Mouse (Mus musculus) heart, embryonic 10.5 days (tissue): ENCODE data around the gene Olfr531. TPM values are rescaled to one million over a fixed set of nuclear protein-coding genes. Genes with fewer than 3 reads are reported as not detected.

Source experiments
- DNase-seq: peaks from one replicate; pipeline ENCODE4 v3.0.0-alpha.2; 2017; ENCODE audit warnings: low spot score
- H3K27ac ChIP-seq: fragments of 300-500 bp; sonication (generic); 2 replicates; pipeline ENCODE4 v1.5.1; 2016; ENCODE audit warnings: mild to moderate bottlenecking
- H3K27me3 ChIP-seq: fragments of 300-500 bp; sonication (generic); 2 replicates; pipeline ENCODE4 v1.6.1; 2016; ENCODE audit warnings: mild to moderate bottlenecking; ENCODE audit not compliant: poor library complexity, insufficient read depth, severe bottlenecking
- H3K36me3 ChIP-seq: fragments of 300-500 bp; sonication (generic); 2 replicates; pipeline ENCODE4 v1.6.1; 2016; ENCODE audit warnings: mild to moderate bottlenecking, moderate library complexity
- H3K4me1 ChIP-seq: fragments of 300-500 bp; sonication (generic); 2 replicates; pipeline ENCODE4 v1.6.1; 2016; ENCODE audit warnings: mild to moderate bottlenecking
- H3K4me3 ChIP-seq: fragments of 300-500 bp; sonication (generic); 2 replicates; pipeline ENCODE4 v1.5.1; 2016; ENCODE audit warnings: mild to moderate bottlenecking, moderate library complexity
- H3K9me3 ChIP-seq: fragments of 300-500 bp; sonication (generic); 2 replicates; pipeline ENCODE4 v1.6.1; 2016; ENCODE audit warnings: mild to moderate bottlenecking, moderate library complexity
- WGBS: fragments of 180-500 bp; shearing (Covaris S2); methylation state at CpG from one replicate; pipeline ENCODE4 v1.1.7; 2016; 5-methylcytosine and 5-hydroxymethylcytosine counted together
- polyA plus RNA-seq: library from polyadenylated mRNA; unstranded; fragments of >200 nt; fragmentation: Nextera tagmentation; extraction: Ambion mirVana; gene quantifications from 2 replicates; pipeline ENCODE4 v1.2.1, GENCODE M21; 2016

Olfr531 gene
- not detected in 2 replicates for polyA plus RNA-seq

DNA sequence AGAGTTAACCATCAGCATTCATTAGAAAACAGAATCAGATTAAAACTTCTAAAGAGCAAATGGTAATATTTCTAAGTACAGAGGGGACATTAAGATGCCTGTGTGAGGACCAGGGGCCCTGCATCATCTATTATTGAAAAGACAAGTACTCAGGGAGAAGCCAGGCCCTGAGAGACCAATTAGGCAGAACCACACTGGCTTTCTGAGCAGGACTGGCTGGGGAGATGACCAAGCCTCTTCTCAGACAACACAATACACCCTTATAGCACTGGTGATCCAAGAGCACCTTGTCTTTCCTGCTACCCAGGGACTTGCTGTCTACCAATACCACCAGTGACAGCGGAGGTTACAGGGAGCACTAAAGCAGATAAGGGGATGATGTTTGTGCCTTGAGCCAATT lies at the start of gene Olfr531:
Gene Olfr531, minus strand, starts transcription at position 101 of the 400 bp plus-strand sequence.
- 56% methylated on average over 1 of the region's 1 CpGs for WGBS
- Histone ChIP-seq H3K4me1 (no peaks in the 10 kb centered on the region), H3K27me3 (no peaks in the 10 kb centered on the region), H3K27ac (no peak within 1 kb of the TSS), H3K4me3 (no peak within 1 kb of the TSS), H3K9me3 (no peaks in the 10 kb centered on the region), H3K36me3 (no peaks in the 10 kb centered on the region)
- no peak for DNase-seq

DNA sequence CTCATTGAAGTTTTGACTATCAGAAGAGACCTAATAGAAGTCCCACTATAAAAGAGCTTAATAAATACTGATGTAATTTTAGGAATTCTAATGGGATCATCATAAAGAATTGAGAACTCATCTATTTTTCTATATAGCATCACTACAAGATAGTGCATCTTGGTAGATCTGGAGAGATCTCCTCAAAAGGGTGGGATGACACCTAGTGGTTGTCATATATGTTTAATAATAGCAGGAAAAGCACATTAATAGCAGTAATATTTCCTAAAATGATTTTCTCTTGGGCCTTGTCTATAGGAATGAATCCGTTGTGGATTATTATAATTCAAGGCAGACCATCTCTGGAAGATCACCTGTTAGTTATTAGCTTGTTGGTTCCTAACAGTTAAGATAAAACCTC lies 40.4 kb upstream of the Olfr531 start:
- no peaks in the 10 kb centered on the region for H3K9me3 ChIP-seq
- 74% methylated on average over 1 of the region's 1 CpGs for WGBS

DNA sequence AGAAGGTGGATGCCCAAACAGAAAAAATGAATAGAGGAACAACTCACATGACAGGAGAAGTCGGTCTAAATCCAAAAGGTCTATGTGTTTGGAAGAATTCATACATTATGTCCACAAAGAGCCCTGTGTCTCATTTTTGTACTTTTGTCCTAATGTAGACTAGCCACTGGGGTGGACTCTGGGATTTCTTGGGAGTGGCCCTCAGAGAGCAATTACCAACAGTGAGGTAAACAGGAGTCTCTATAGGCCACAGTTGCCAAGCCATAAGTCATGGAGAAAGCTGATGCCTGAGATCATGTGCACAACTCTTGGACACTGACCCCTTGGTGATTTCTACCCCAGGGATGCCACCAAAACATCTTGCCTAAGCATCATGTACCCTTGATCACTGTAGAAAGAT lies 18.8 kb upstream of the Olfr531 start, which contains the start of gene Olfr532:
Gene Olfr532, minus strand, starts transcription at position 101 of the 400 bp plus-strand sequence.
- H3K27me3 ChIP-seq = no peaks in the 10 kb centered on the region
- H3K27ac ChIP-seq = no peak within 1 kb of the TSS
- H3K4me1 ChIP-seq = no peaks in the 10 kb centered on the region
- H3K4me3 ChIP-seq = no peak within 1 kb of the TSS
- no peaks in the 10 kb centered on the region for H3K36me3 ChIP-seq
- H3K9me3 ChIP-seq = no peaks in the 10 kb centered on the region
- DNase-seq = no peak
- WGBS = 77% methylated on average over 1 of the region's 1 CpGs

More for the DNA sequence above, 40.4 kb upstream of the Olfr531 start:
- no peaks in the 10 kb centered on the region for H3K27me3 ChIP-seq
- no peak overlapping the region for H3K4me3 ChIP-seq
- H3K27ac ChIP-seq = no peak overlapping the region
- no peaks in the 10 kb centered on the region for H3K4me1 ChIP-seq
- DNase-seq = no peak
- no peaks in the 10 kb centered on the region for H3K36me3 ChIP-seq

DNA sequence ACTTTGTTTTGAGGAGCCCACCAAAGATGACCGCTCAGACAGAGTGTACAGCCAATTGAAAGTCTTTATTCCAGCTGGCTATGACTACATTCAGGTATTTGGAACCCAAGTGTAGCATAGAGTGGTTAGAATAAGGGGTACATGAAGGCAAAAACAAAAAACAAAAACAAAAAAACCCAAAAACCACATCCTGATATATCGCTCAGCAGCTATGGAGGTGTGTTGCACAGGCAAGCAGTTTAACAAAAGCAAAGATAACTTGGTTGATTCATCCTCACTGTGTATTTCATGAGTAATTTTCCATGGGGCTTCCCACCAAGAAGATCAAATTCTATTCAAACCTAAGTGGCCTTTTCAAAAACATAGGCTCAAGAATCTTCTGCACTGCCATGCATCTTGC lies 25.8 kb downstream of the Olfr531 start:
- Histone ChIP-seq H3K36me3 (no peaks in the 10 kb centered on the region), H3K4me3 (no peak overlapping the region), H3K4me1 (no peaks in the 10 kb centered on the region), H3K9me3 (no peaks in the 10 kb centered on the region), H3K27ac (no peak overlapping the region), H3K27me3 (no peaks in the 10 kb centered on the region)
- DNase-seq = no peak
- 95% methylated on average over 2 of the region's 2 CpGs for WGBS

DNA sequence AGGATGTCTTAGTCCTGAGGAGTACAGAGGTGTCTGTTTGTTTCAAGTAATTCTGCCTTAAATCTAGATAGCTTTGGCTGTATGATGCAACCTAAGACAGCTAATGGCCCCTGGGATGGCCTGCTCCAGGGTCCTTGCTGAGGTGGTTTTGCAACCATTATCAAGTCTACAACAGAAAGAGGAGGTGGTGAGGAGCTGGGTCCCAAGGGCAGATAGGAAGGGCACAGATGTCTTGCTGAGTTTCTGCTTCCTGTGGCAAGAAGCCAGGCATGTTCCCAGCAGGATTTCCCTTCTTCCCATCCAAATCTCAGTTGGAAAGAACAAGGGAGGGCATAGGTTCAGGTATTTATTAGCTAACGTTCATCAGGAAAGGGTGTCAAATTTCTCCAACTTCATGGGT lies 26.5 kb downstream of the Olfr531 start, which contains the start of gene Olfr530:
Gene Olfr530, minus strand, starts transcription at position 101 of the 400 bp plus-strand sequence.
- DNase-seq = no peak
- Histone ChIP-seq H3K36me3 (no peaks in the 10 kb centered on the region), H3K4me3 (no peak within 1 kb of the TSS), H3K4me1 (no peaks in the 10 kb centered on the region), H3K27me3 (no peaks in the 10 kb centered on the region), H3K9me3 (no peaks in the 10 kb centered on the region), H3K27ac (no peak within 1 kb of the TSS)
- 59% methylated on average over 1 of the region's 1 CpGs for WGBS

DNA sequence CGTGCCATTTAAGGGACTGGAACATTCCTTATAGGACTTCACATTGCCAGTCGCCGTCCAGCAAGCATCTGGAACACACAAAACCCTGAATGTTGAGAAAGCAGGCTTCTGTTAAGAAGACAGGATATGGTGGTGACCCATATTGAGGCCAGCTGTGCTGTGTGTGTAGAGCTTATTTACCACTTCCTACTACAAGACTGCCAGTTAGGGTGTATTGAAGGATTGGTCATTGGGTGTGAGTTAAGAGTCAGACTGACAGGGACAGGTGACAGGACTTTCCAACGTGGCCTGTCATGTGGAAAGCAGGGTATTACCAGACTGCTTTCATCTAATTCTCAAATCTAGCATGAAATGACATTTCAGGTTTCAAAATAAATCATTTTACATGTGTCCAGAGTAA lies 28.4 kb downstream of the Olfr531 start:
- Histone ChIP-seq H3K36me3 (no peaks in the 10 kb centered on the region), H3K27me3 (no peaks in the 10 kb centered on the region), H3K4me3 (no peak overlapping the region), H3K27ac (no peak overlapping the region), H3K4me1 (no peaks in the 10 kb centered on the region), H3K9me3 (no peaks in the 10 kb centered on the region)
- WGBS = 78% methylated on average over 4 of the region's 4 CpGs
- DNase-seq = no peak

DNA sequence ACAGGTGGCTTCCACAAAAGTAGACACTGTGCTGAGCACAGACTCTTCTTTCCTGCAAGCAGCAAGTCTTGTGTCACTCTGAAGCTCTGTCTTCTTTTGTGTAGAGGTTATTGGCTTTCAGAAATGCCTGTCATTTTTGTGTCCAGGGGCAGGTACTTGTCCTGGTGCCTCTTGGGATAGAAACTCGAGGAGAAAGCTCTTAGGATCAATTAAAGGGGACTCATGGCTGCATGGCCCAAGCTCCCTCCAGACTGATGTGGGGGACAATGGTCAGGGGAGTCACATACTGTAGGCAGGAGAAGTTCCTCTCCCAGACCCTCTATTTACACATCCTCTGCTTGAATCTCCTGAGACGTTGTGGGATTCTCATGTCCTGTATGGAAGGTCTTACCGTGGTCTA lies 41.1 kb downstream of the Olfr531 start, which contains the start of gene Olfr60:
Gene Olfr60, minus strand, starts transcription at position 101 of the 400 bp plus-strand sequence.
- 71% methylated on average over 3 of the region's 3 CpGs for WGBS
- Histone ChIP-seq H3K9me3 (no peaks in the 10 kb centered on the region), H3K36me3 (no peaks in the 10 kb centered on the region), H3K4me1 (no peaks in the 10 kb centered on the region), H3K27ac (no peak within 1 kb of the TSS), H3K27me3 (no peaks in the 10 kb centered on the region), H3K4me3 (no peak within 1 kb of the TSS)
- no peak for DNase-seq

Other genes starting within 250 kb of the Olfr531 start
- 0.10 TPM in 1 of 2 replicates, not detected in the other for gene Sprn, start 248.0 kb downstream of the Olfr531 start, polyA plus RNA-seq
- not detected in 2 replicates for gene Olfr522, start 238.2 kb downstream of the Olfr531 start, polyA plus RNA-seq
- not detected in 2 replicates for gene Olfr523, start 229.7 kb downstream of the Olfr531 start, polyA plus RNA-seq
- not detected in 2 replicates for gene Olfr524, start 197.0 kb downstream of the Olfr531 start, polyA plus RNA-seq
- gene Cd163l1, start 184.7 kb downstream of the Olfr531 start, polyA plus RNA-seq = not detected in 2 replicates
- not detected in 2 replicates for gene 5830411N06Rik, start 155.6 kb downstream of the Olfr531 start, polyA plus RNA-seq
- gene Olfr525, start 82.1 kb downstream of the Olfr531 start, polyA plus RNA-seq = not detected in 2 replicates
- not detected in 2 replicates for gene Olfr527, start 68.9 kb downstream of the Olfr531 start, polyA plus RNA-seq
- not detected in 2 replicates for gene Olfr60, start 41.2 kb downstream of the Olfr531 start, polyA plus RNA-seq
- gene Olfr530, start 26.6 kb downstream of the Olfr531 start, polyA plus RNA-seq = not detected in 2 replicates
- not detected in 2 replicates for gene Olfr532, start 18.7 kb upstream of the Olfr531 start, polyA plus RNA-seq
- not detected in 2 replicates for gene Olfr533, start 60.5 kb upstream of the Olfr531 start, polyA plus RNA-seq
- gene Olfr535, start 81.3 kb upstream of the Olfr531 start, polyA plus RNA-seq = not detected in 2 replicates
- not detected in 2 replicates for gene Olfr536, start 104.5 kb upstream of the Olfr531 start, polyA plus RNA-seq
- not detected in 2 replicates for gene Olfr538, start 165.0 kb upstream of the Olfr531 start, polyA plus RNA-seq
- not detected in 2 replicates for gene Olfr46, start 198.4 kb upstream of the Olfr531 start, polyA plus RNA-seq
- not detected in 2 replicates for gene Olfr61, start 226.1 kb upstream of the Olfr531 start, polyA plus RNA-seq
- gene Olfr53, start 243.5 kb upstream of the Olfr531 start, polyA plus RNA-seq = not detected in 2 replicates